Mouse (Mus musculus) liver (tissue): Measurements from ENCODE around the gene St6galnac6.
A peak's percentile ranks its signal among the peaks of the same experiment; 100 is the strongest.

Experiments
- DNase-seq: peaks from one replicate; pipeline ENCODE4 v3.0.0-alpha.2; 2020; ENCODE audit warnings: mixed read lengths

St6galnac6 gene

GRCm38 (mm10) chr2:32642813-32643212 is 43.3 kb downstream of the St6galnac6 start:
- DNase-seq, result no peak

- no peak for DNase-seq
Observed at GRCm38 (mm10) chr2:32644083-32644482, 44.6 kb downstream of the St6galnac6 start.

- peak; percentile 67 for DNase-seq
Observed at GRCm38 (mm10) chr2:32644799-32645475, 45.4 kb downstream of the St6galnac6 start.

- no peak for DNase-seq
Observed at GRCm38 (mm10) chr2:32645647-32646046, 46.1 kb downstream of the St6galnac6 start.

GRCm38 (mm10) chr2:32646379-32647056 is 47.0 kb downstream of the St6galnac6 start, which contains the start of gene Eng:
Gene Eng, plus strand, starts transcription at chr2:32646595.
- DNase-seq, result peak; percentile 58

GRCm38 (mm10) chr2:32647366-32647765 is 47.9 kb downstream of the St6galnac6 start:
- DNase-seq, result no peak

- DNase-seq, result no peak
Observed at GRCm38 (mm10) chr2:32653764-32654163, 54.3 kb downstream of the St6galnac6 start.

- peak; percentile 40 for DNase-seq
Observed at GRCm38 (mm10) chr2:32654743-32655393, 55.4 kb downstream of the St6galnac6 start.

GRCm38 (mm10) chr2:32655394-32655744 is 55.9 kb downstream of the St6galnac6 start:
- DNase-seq, result no peak

GRCm38 (mm10) chr2:32655826-32656225 is 56.3 kb downstream of the St6galnac6 start:
- peak; percentile 36 for DNase-seq

- DNase-seq, result peak; percentile 53
Observed at GRCm38 (mm10) chr2:32658873-32659272, 59.4 kb downstream of the St6galnac6 start.

GRCm38 (mm10) chr2:32661509-32662107 is 62.1 kb downstream of the St6galnac6 start:
- peak; percentile 36 for DNase-seq

GRCm38 (mm10) chr2:32662291-32662690 is 62.8 kb downstream of the St6galnac6 start:
- DNase-seq, result no peak

- DNase-seq, result no peak
Observed at GRCm38 (mm10) chr2:32665345-32665744, 65.8 kb downstream of the St6galnac6 start.

- no peak for DNase-seq
Observed at GRCm38 (mm10) chr2:32665853-32666252, 66.3 kb downstream of the St6galnac6 start.

- DNase-seq, result no peak
Observed at GRCm38 (mm10) chr2:32667775-32668174, 68.3 kb downstream of the St6galnac6 start.

GRCm38 (mm10) chr2:32668176-32668575 is 68.7 kb downstream of the St6galnac6 start:
- DNase-seq, result no peak

- DNase-seq, result no peak
Observed at GRCm38 (mm10) chr2:32669876-32670275, 70.4 kb downstream of the St6galnac6 start.
